Mouse (Mus musculus): ENCODE data around the gene Gm49383. TPM values are rescaled to one million over a fixed set of nuclear protein-coding genes. Genes with fewer than 3 reads are reported as not detected.

The Gm49383 gene
- polyA plus RNA-seq, 1 experiment from 2014 or later = 33.8 TPM

GRCm38 (mm10) chr12:69197378-69198163 lies 667 bp upstream of the Gm49383 start:
- Histone ChIP-seq H3K4me1 (peaks cover 22% of the 10 kb centered on the region), H3K36me3 (peaks cover 22% of the 10 kb centered on the region), H3K27me3 (no peaks in the 10 kb centered on the region), H3K4me3 (peak overlapping the region; percentile 96), H3K4me2 (peak overlapping the region; percentile 95), H3K9ac (peak overlapping the region; percentile 93), H3K9me3 (no peaks in the 10 kb centered on the region), H3K27ac (peak overlapping the region; percentile 93)
- under 1% methylated on average over 94 of the region's 94 CpGs for WGBS
- peak; percentile 68 for ATAC-seq (ENCODE audit: insufficient number of reproducible peaks, insufficient read depth, low FRiP score, low TSS enrichment, low read depth)

DNA sequence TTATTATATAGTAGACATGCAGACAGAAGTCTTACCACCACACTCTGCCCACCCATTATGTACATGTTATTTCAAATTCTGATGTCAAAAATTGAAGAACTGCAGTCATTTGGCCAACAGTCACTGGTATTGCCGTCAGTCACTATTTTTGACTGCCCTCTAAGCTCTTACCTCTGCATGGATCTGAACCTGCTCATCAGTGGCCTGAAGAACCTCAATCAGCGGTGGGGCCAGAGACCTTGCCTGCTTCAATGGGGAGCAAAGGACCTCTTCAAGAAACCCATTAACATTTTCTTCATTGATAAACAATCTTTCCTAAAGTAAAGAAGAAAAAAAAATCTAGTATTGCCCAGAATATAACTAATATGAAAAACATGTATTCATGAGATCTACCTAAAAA lies 4.3 kb downstream of the Gm49383 start:
- no peak overlapping the region for H3K4me3 ChIP-seq
- H3K4me1 ChIP-seq = peaks cover 10% of the 10 kb centered on the region

DNA sequence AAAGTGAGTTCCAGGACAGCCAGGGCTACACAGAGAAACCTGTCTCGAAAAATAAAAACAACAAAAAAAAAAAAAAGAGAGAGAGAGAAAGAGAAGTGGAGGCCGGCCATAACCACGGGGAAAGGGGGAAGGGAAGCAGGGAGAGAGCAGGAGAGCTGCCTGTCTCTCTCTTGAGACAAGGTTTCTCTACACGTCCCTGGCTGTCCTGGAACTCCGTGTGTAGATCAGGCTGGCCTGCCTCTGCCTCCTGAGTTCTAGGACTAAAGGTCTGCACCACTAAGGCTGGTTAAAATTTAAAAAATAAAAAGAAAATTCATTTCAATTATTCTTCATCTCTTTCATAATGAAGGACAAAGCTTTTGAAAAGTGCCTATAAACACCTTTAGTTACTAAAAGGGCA lies 5.5 kb downstream of the Gm49383 start:
- no peak overlapping the region for H3K4me3 ChIP-seq
- peaks cover 18% of the 10 kb centered on the region for H3K4me1 ChIP-seq
- H3K27ac ChIP-seq = no peak overlapping the region
- H3K9me3 ChIP-seq = no peaks in the 10 kb centered on the region
- H3K9ac ChIP-seq = no peak overlapping the region
- ATAC-seq (ENCODE audit: insufficient number of reproducible peaks, insufficient read depth, low FRiP score, low TSS enrichment, low read depth) = no peak
- WGBS = 91% methylated on average over 5 of the region's 5 CpGs
- H3K4me2 ChIP-seq = no peak overlapping the region
- peaks cover 39% of the 10 kb centered on the region for H3K36me3 ChIP-seq
- no peaks in the 10 kb centered on the region for H3K27me3 ChIP-seq

More for the DNA sequence above, 4.3 kb downstream of the Gm49383 start:
- Histone ChIP-seq H3K9me3 (no peaks in the 10 kb centered on the region), H3K9ac (no peak overlapping the region), H3K27me3 (no peaks in the 10 kb centered on the region), H3K36me3 (peaks cover 35% of the 10 kb centered on the region), H3K4me2 (no peak overlapping the region), H3K27ac (no peak overlapping the region)
- ATAC-seq (ENCODE audit: insufficient number of reproducible peaks, insufficient read depth, low FRiP score, low TSS enrichment, low read depth) = no peak
- 94% methylated on average over 2 of the region's 2 CpGs for WGBS

- no peaks in the 10 kb centered on the region for H3K9me3 ChIP-seq
- H3K36me3 ChIP-seq = peaks cover 39% of the 10 kb centered on the region
- H3K27me3 ChIP-seq = no peaks in the 10 kb centered on the region
- WGBS = 95% methylated on average over 1 of the region's 1 CpGs
- H3K27ac ChIP-seq = no peak overlapping the region
- ATAC-seq (ENCODE audit: insufficient number of reproducible peaks, insufficient read depth, low FRiP score, low TSS enrichment, low read depth) = no peak
- H3K4me2 ChIP-seq = no peak overlapping the region
- no peak overlapping the region for H3K4me3 ChIP-seq
- peaks cover 14% of the 10 kb centered on the region for H3K4me1 ChIP-seq
- H3K9ac ChIP-seq = no peak overlapping the region
Observed at GRCm38 (mm10) chr12:69190522-69190921, 6.4 kb downstream of the Gm49383 start.

- Histone ChIP-seq H3K4me1 (peaks cover 16% of the 10 kb centered on the region), H3K9ac (no peak overlapping the region), H3K4me2 (no peak overlapping the region), H3K27ac (no peak overlapping the region), H3K4me3 (no peak overlapping the region), H3K9me3 (no peaks in the 10 kb centered on the region), H3K27me3 (no peaks in the 10 kb centered on the region), H3K36me3 (peaks cover 39% of the 10 kb centered on the region)
- WGBS = 88% methylated on average over 9 of the region's 9 CpGs
- ATAC-seq (ENCODE audit: insufficient number of reproducible peaks, insufficient read depth, low FRiP score, low TSS enrichment, low read depth) = no peak
Observed at GRCm38 (mm10) chr12:69190074-69190473, 6.8 kb downstream of the Gm49383 start.

- 66% methylated on average over 5 of the region's 5 CpGs for WGBS
Observed at GRCm38 (mm10) chr12:69186811-69187471, 10.0 kb downstream of the Gm49383 start.

GRCm38 (mm10) chr12:69185371-69185770 lies 11.5 kb downstream of the Gm49383 start:
- peaks cover 25% of the 10 kb centered on the region for H3K4me1 ChIP-seq
- H3K9me3 ChIP-seq = no peaks in the 10 kb centered on the region
- H3K27me3 ChIP-seq = no peaks in the 10 kb centered on the region
- peaks cover 32% of the 10 kb centered on the region for H3K36me3 ChIP-seq
- no peak for ATAC-seq (ENCODE audit: insufficient number of reproducible peaks, insufficient read depth, low FRiP score, low TSS enrichment, low read depth)
- H3K4me2 ChIP-seq = peak overlapping the region; percentile 95
- peak overlapping the region; percentile 93 for H3K9ac ChIP-seq
- no peak overlapping the region for H3K27ac ChIP-seq
- WGBS = 72% methylated on average over 7 of the region's 7 CpGs
- peak overlapping the region; percentile 87 for H3K4me3 ChIP-seq

More at GRCm38 (mm10) chr12:69186811-69187471, 10.0 kb downstream of the Gm49383 start:
- Histone ChIP-seq H3K36me3 (peaks cover 40% of the 10 kb centered on the region), H3K4me1 (peaks cover 25% of the 10 kb centered on the region), H3K4me3 (no peak overlapping the region), H3K9ac (0 out of 2 replicates have a peak overlapping the region, but pooled peaks have one; percentile 11), H3K4me2 (peak overlapping the region; percentile 26; the same call in 1 of the 2 replicates), H3K9me3 (no peaks in the 10 kb centered on the region), H3K27me3 (no peaks in the 10 kb centered on the region), H3K27ac (no peak overlapping the region)
- ATAC-seq (ENCODE audit: insufficient number of reproducible peaks, insufficient read depth, low FRiP score, low TSS enrichment, low read depth) = no peak

GRCm38 (mm10) chr12:69184342-69185295 lies 12.3 kb downstream of the Gm49383 start:
- no peaks in the 10 kb centered on the region for H3K9me3 ChIP-seq
- 1% methylated on average over 77 of the region's 86 CpGs for WGBS

GRCm38 (mm10) chr12:69183583-69184308 lies 13.2 kb downstream of the Gm49383 start, which contains the start of the genes Rpl36al and Mgat2:
Gene Rpl36al, minus strand, starts transcription at chr12:69184083.
Gene Mgat2, plus strand, starts transcription at chr12:69184157.
- under 1% methylated on average over 83 of the region's 84 CpGs for WGBS
- Histone ChIP-seq H3K4me1 (peaks cover 25% of the 10 kb centered on the region), H3K4me2 (peak within 1 kb of the TSS; percentile 95), H3K36me3 (peaks cover 19% of the 10 kb centered on the region), H3K4me3 (peak within 1 kb of the TSS; percentile 87), H3K27ac (peak within 1 kb of the TSS; percentile 90), H3K27me3 (no peaks in the 10 kb centered on the region), H3K9ac (peak within 1 kb of the TSS; percentile 93), H3K9me3 (no peaks in the 10 kb centered on the region)
- ATAC-seq (ENCODE audit: insufficient number of reproducible peaks, insufficient read depth, low FRiP score, low TSS enrichment, low read depth) = peak; percentile 98

More at GRCm38 (mm10) chr12:69184342-69185295, 12.3 kb downstream of the Gm49383 start:
- H3K4me1 ChIP-seq = peaks cover 25% of the 10 kb centered on the region
- peak overlapping the region; percentile 87 for H3K4me3 ChIP-seq
- H3K4me2 ChIP-seq = peak overlapping the region; percentile 95
- H3K27me3 ChIP-seq = no peaks in the 10 kb centered on the region
- H3K27ac ChIP-seq = peak overlapping the region; percentile 90
- peaks cover 24% of the 10 kb centered on the region for H3K36me3 ChIP-seq
- H3K9ac ChIP-seq = peak overlapping the region; percentile 93
- ATAC-seq (ENCODE audit: insufficient number of reproducible peaks, insufficient read depth, low FRiP score, low TSS enrichment, low read depth) = peak; percentile 68

- no peaks in the 10 kb centered on the region for H3K27me3 ChIP-seq
- no peak overlapping the region for H3K9ac ChIP-seq
- WGBS = 92% methylated on average over 4 of the region's 4 CpGs
- peaks cover 14% of the 10 kb centered on the region for H3K36me3 ChIP-seq
- no peaks in the 10 kb centered on the region for H3K9me3 ChIP-seq
- H3K4me2 ChIP-seq = no peak overlapping the region
- H3K4me1 ChIP-seq = peaks cover 18% of the 10 kb centered on the region
- no peak overlapping the region for H3K4me3 ChIP-seq
- no peak for ATAC-seq (ENCODE audit: insufficient number of reproducible peaks, insufficient read depth, low FRiP score, low TSS enrichment, low read depth)
- no peak overlapping the region for H3K27ac ChIP-seq
Observed at GRCm38 (mm10) chr12:69181800-69182199, 15.1 kb downstream of the Gm49383 start.
